Mouse (Mus musculus): ENCODE measurements around the gene Pcp4l1. TPM values are rescaled to one million over a fixed set of nuclear protein-coding genes. Genes with fewer than 3 reads are reported as not detected.

Pcp4l1 gene
- polyA plus RNA-seq, 1 experiment from 2014 or later: 9.2 TPM

DNA sequence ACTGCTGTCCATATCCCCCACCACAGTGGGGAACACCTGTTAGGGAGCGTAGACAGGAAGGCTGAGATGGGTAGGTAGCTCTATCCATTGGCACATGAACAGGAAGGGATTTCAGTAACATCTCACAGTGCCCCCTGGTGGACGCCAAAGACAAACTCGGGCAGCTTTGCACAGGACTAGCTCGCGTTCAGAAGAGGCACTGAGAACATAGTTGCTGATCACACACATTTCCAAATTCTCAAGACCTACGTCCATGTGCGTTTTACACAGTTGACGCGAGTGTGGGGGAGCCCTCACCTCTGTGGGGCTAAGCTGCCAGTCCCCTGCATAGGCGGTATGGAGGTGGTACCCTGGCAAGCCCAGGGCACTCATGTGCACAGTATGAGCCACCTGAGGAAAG lies 24.8 kb upstream of the Pcp4l1 start:
- no peaks in the 10 kb centered on the region for H3K9me3 ChIP-seq
- peak overlapping the region; percentile 19; the same call in 1 of the 2 replicates for H3K9ac ChIP-seq
- peak; percentile 17; the same call in 1 of the 2 replicates for ATAC-seq (ENCODE audit: insufficient number of reproducible peaks, insufficient read depth, low FRiP score, low TSS enrichment)
- WGBS: 9% methylated on average over 10 of the region's 10 CpGs
- peak overlapping the region; percentile 74 for H3K4me2 ChIP-seq (replicated peaks)
- peaks cover 9% of the 10 kb centered on the region for H3K4me1 ChIP-seq
- no peak overlapping the region for H3K27ac ChIP-seq
- H3K36me3 ChIP-seq: no peaks in the 10 kb centered on the region
- peak overlapping the region; percentile 56; the same call in 1 of the 2 replicates for H3K4me3 ChIP-seq
- no peaks in the 10 kb centered on the region for H3K27me3 ChIP-seq

DNA sequence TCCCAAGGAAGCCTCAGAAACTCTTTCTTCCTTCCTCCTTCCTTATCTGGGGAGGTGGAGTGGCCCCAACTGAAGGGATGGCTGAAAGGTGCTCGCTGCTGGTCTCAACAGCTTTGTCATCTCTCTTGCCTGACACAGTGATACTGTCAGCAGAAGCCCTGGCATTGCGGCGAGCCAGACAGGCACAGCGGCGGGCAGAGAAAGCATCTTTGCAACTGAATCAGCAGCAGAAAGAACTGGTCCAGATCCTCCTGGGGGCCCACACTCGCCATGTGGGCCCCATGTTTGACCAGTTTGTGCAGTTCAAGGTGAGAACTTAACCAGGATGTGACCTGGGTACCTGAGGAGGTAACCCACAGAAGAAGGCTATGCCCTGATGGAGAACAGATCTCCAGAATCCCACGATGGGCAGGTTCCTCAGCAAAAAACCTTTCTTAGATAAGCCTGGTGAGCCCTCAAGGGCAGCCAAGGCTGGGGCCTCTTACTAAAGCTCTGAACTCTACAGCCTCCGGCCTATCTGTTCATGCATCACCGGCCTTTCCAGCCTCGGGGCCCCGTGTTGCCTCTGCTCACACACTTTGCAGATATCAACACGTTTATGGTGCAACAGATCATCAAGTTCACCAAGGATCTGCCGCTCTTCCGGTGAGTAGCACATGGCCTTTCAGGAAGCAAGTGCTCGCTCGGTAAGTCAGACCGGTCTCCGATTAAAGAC lies 20.3 kb upstream of the Pcp4l1 start:
- Histone ChIP-seq H3K9me3 (no peaks in the 10 kb centered on the region), H3K4me1 (peaks cover 6% of the 10 kb centered on the region), H3K4me3 (no peak overlapping the region), H3K27me3 (no peaks in the 10 kb centered on the region), H3K27ac (no peak overlapping the region), H3K4me2 (replicated peaks) (no peak overlapping the region), H3K9ac (no peak overlapping the region), H3K36me3 (no peaks in the 10 kb centered on the region)
- 90% methylated on average over 18 of the region's 18 CpGs for WGBS
- no peak for ATAC-seq (ENCODE audit: insufficient number of reproducible peaks, insufficient read depth, low FRiP score, low TSS enrichment)

GRCm38 (mm10) chr1:171213801-171214496 lies 17.9 kb upstream of the Pcp4l1 start, which contains the start of gene Nr1i3:
Nr1i3 (plus strand) TSS chr1:171213970.
- no peak within 1 kb of the TSS for H3K9ac ChIP-seq
- H3K27ac ChIP-seq: no peak within 1 kb of the TSS
- H3K36me3 ChIP-seq: no peaks in the 10 kb centered on the region
- no peak within 1 kb of the TSS for H3K4me3 ChIP-seq
- H3K4me1 ChIP-seq: no peaks in the 10 kb centered on the region
- no peak within 1 kb of the TSS for H3K4me2 ChIP-seq (replicated peaks)
- 69% methylated on average over 10 of the region's 10 CpGs for WGBS
- no peaks in the 10 kb centered on the region for H3K9me3 ChIP-seq
- ATAC-seq (ENCODE audit: insufficient number of reproducible peaks, insufficient read depth, low FRiP score, low TSS enrichment): no peak
- H3K27me3 ChIP-seq: no peaks in the 10 kb centered on the region

GRCm38 (mm10) chr1:171212854-171213253 lies 16.8 kb upstream of the Pcp4l1 start:
- H3K27ac ChIP-seq: no peak overlapping the region
- no peak overlapping the region for H3K4me3 ChIP-seq
- H3K4me1 ChIP-seq: no peaks in the 10 kb centered on the region
- H3K36me3 ChIP-seq: no peaks in the 10 kb centered on the region
- H3K27me3 ChIP-seq: no peaks in the 10 kb centered on the region
- no peak overlapping the region for H3K4me2 ChIP-seq (replicated peaks)
- no peak overlapping the region for H3K9ac ChIP-seq
- H3K9me3 ChIP-seq: no peaks in the 10 kb centered on the region
- 42% methylated on average over 3 of the region's 3 CpGs for WGBS
- no peak for ATAC-seq (ENCODE audit: insufficient number of reproducible peaks, insufficient read depth, low FRiP score, low TSS enrichment)

- 24% methylated on average over 4 of the region's 4 CpGs for WGBS
- Histone ChIP-seq H3K36me3 (no peaks in the 10 kb centered on the region), H3K27me3 (no peaks in the 10 kb centered on the region), H3K9ac (no peak overlapping the region), H3K4me1 (no peaks in the 10 kb centered on the region), H3K4me2 (replicated peaks) (no peak overlapping the region), H3K4me3 (no peak overlapping the region), H3K9me3 (no peaks in the 10 kb centered on the region), H3K27ac (no peak overlapping the region)
- ATAC-seq (ENCODE audit: insufficient number of reproducible peaks, insufficient read depth, low FRiP score, low TSS enrichment): no peak
These were observed 13.3 kb upstream of the Pcp4l1 start for GRCm38 (mm10) chr1:171209409-171209808.

DNA sequence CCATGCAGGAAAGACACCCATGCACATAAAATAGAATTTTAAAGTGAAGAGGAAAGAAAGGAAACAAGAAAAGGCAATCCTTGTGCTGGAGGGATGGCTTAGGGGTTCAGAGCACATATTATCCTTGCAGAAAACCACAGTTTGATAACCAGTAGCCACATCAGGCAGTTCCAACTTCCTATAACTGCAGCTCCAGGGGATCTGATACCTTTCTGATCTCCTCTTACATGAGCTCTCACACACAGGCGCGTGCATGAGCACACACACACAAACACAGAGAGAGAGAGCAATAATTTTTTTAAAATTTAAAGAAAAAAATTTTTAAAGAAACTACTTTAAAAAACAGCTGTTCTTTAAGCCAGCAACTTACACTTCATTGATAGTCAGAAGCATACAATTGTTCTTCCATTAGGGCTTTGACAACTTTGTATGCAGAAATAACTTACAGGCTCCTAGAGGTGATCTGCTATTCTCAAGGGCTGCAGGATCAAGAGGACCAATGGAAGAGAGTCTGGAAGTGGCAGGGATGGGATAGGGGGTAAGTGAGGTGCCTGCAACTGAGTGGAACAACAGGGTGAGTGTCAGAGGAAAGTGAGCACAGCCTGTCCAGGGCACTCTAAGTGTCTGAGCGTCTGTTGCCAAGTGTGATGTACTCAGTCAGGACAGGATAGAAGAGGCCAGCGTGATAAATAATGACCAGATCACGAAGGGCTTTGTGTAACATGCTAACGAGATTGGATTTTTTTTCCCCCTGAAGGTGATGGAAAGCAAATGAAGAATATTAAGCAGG lies 9.8 kb upstream of the Pcp4l1 start:
- Histone ChIP-seq H3K4me3 (no peak overlapping the region), H3K27ac (no peak overlapping the region), H3K27me3 (no peaks in the 10 kb centered on the region), H3K9me3 (no peaks in the 10 kb centered on the region), H3K4me2 (replicated peaks) (no peak overlapping the region), H3K4me1 (no peaks in the 10 kb centered on the region), H3K36me3 (no peaks in the 10 kb centered on the region), H3K9ac (no peak overlapping the region)
- ATAC-seq (ENCODE audit: insufficient number of reproducible peaks, insufficient read depth, low FRiP score, low TSS enrichment): no peak
- 78% methylated on average over 6 of the region's 6 CpGs for WGBS

GRCm38 (mm10) chr1:171204249-171204644 lies 8.2 kb upstream of the Pcp4l1 start:
- 57% methylated on average over 7 of the region's 7 CpGs for WGBS

GRCm38 (mm10) chr1:171203471-171204248 lies 7.6 kb upstream of the Pcp4l1 start:
- H3K27ac ChIP-seq: no peak overlapping the region
- no peak overlapping the region for H3K4me3 ChIP-seq
- H3K9ac ChIP-seq: no peak overlapping the region
- WGBS: 51% methylated on average over 10 of the region's 11 CpGs
- no peak for ATAC-seq (ENCODE audit: insufficient number of reproducible peaks, insufficient read depth, low FRiP score, low TSS enrichment)
- no peaks in the 10 kb centered on the region for H3K9me3 ChIP-seq
- H3K4me2 ChIP-seq (replicated peaks): no peak overlapping the region
- 0 out of 2 replicates have a peak, but pooled peaks cover 7% of the 10 kb centered on the region for H3K27me3 ChIP-seq
- H3K36me3 ChIP-seq: no peaks in the 10 kb centered on the region
- no peaks in the 10 kb centered on the region for H3K4me1 ChIP-seq

More at GRCm38 (mm10) chr1:171204249-171204644, 8.2 kb upstream of the Pcp4l1 start:
- no peak for ATAC-seq (ENCODE audit: insufficient number of reproducible peaks, insufficient read depth, low FRiP score, low TSS enrichment)
- Histone ChIP-seq H3K9ac (no peak overlapping the region), H3K27ac (no peak overlapping the region), H3K9me3 (no peaks in the 10 kb centered on the region), H3K36me3 (no peaks in the 10 kb centered on the region), H3K4me2 (replicated peaks) (no peak overlapping the region), H3K4me3 (no peak overlapping the region), H3K4me1 (no peaks in the 10 kb centered on the region), H3K27me3 (0 out of 2 replicates have a peak, but pooled peaks cover under 1% of the 10 kb centered on the region)

GRCm38 (mm10) chr1:171200769-171201168 lies 4.7 kb upstream of the Pcp4l1 start:
- Histone ChIP-seq H3K4me3 (no peak overlapping the region), H3K27ac (no peak overlapping the region), H3K27me3 (peaks cover 26% of the 10 kb centered on the region), H3K36me3 (no peaks in the 10 kb centered on the region), H3K4me1 (peaks cover 2% of the 10 kb centered on the region; the same call in 1 of the 2 replicates), H3K4me2 (replicated peaks) (no peak overlapping the region), H3K9ac (no peak overlapping the region), H3K9me3 (no peaks in the 10 kb centered on the region)
- WGBS: 97% methylated on average over 1 of the region's 1 CpGs
- ATAC-seq (ENCODE audit: insufficient number of reproducible peaks, insufficient read depth, low FRiP score, low TSS enrichment): no peak

GRCm38 (mm10) chr1:171199532-171199931 lies 3.5 kb upstream of the Pcp4l1 start:
- WGBS: 44% methylated on average over 1 of the region's 1 CpGs
- H3K4me3 ChIP-seq: no peak overlapping the region
- no peak overlapping the region for H3K9ac ChIP-seq
- H3K9me3 ChIP-seq: no peaks in the 10 kb centered on the region
- H3K36me3 ChIP-seq: no peaks in the 10 kb centered on the region
- ATAC-seq (ENCODE audit: insufficient number of reproducible peaks, insufficient read depth, low FRiP score, low TSS enrichment): no peak
- no peak overlapping the region for H3K4me2 ChIP-seq (replicated peaks)
- peaks cover 9% of the 10 kb centered on the region; the same call in 1 of the 2 replicates for H3K4me1 ChIP-seq
- peaks cover 38% of the 10 kb centered on the region for H3K27me3 ChIP-seq
- no peak overlapping the region for H3K27ac ChIP-seq

Measured in embryonic facial prominence, embryonic 12.5 days (tissue).